Mouse (Mus musculus) erythroblast, embryonic 14.5 days (primary cell): ENCODE results near the gene Usp40.

ENCODE experiments used
- GATA1 ChIP-seq: IDR thresholded peaks from 2 replicates; pipeline ENCODE4 v1.6.1; 2012; ENCODE audit warnings: low read length, inconsistent platforms, mixed read lengths
- TAL1 ChIP-seq: IDR thresholded peaks from 3 replicates; pipeline ENCODE4 v1.6.1; 2012; ENCODE audit warnings: low read length, inconsistent platforms, mixed read lengths

DNA sequence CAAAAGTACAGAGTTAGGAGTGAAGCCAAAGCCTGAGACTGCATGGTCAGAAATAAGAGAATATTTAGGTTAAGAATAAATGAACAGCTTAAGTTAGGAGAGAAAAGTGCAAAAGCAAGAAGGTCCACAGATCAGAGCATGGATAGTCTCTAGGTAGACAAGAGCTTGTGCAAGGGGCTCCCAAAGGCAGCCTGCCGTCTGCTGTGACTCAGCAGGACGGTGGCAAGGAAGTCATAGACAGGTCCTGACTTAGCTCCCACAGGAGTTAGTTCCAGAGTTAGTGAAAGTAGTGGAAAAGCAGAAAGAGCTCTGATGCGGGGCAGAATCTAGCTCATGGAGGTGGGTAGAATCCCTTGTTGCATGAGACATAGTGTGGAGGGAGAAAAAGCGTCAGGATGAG lies 38.0 kb downstream of the Usp40 start:
- TF ChIP-seq GATA1: no peak
- TF ChIP-seq TAL1: no peak
